Mouse (Mus musculus) brain, embryonic 14.5 days (tissue): ENCODE data around the gene Adamtsl3. TPM values are rescaled to one million over a fixed set of nuclear protein-coding genes. Genes with fewer than 3 reads are reported as not detected.

Experiments
- DNase-seq: peaks from one replicate; pipeline ENCODE4 v3.0.0-alpha.2; 2011; ENCODE audit warnings: low read depth
- CTCF ChIP-seq: fragments of 200-500 bp; IDR thresholded peaks from 2 replicates; pipeline ENCODE4 v1.5.1; 2012; ENCODE audit warnings: inconsistent platforms, mild to moderate bottlenecking, moderate library complexity, borderline replicate concordance; ENCODE audit not compliant: insufficient read depth, insufficient read length; ENCODE audit errors: extremely low read depth
- POLR2A ChIP-seq: fragments of 200-500 bp; IDR thresholded peaks from 2 replicates; pipeline ENCODE4 v1.6.1; 2012; ENCODE audit warnings: mild to moderate bottlenecking, inconsistent platforms, borderline replicate concordance; ENCODE audit not compliant: poor library complexity, insufficient read depth, insufficient read length, severe bottlenecking; ENCODE audit errors: extremely low read depth
- polyA plus RNA-seq: library from polyadenylated mRNA; depleted of rRNA; stranded (reverse); fragments of >200 nt; gene quantifications from 2 replicates; pipeline ENCODE4 v1.2.3, GENCODE M21; 2012

Adamtsl3 gene
- polyA plus RNA-seq, 1 experiment: 0.92 TPM

- DNase-seq: no peak
- TF ChIP-seq POLR2A: no peak
- TF ChIP-seq CTCF: no peak
Observed at GRCm38 (mm10) chr7:82338121-82338520, 2.6 kb downstream of the Adamtsl3 start.

DNA sequence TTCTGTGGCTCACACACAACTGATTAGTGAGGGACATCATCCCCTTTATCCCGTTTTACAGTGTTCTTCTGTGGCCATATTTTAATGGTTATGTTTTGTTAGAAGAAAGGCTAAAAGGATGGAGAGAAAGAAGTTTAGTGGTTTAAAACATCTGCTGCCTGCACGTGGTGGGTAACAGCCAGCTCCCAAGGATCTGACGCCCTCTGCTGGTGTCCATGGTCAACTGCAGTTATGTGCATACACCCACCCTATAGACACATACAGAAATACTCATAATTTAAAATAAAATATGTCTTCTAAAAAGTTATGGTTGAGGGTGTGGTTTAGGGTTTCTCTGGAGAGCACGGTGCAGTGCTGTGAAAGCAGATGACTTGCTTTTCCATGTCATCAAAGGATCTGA is 3.0 kb downstream of the Adamtsl3 start:
- TF ChIP-seq CTCF (peak; percentile 20; the same call in 1 of the 2 replicates), POLR2A (no peak)
- DNase-seq: no peak

- TF ChIP-seq POLR2A (no peak), CTCF (peak; percentile 45; the same call in 1 of the 2 replicates)
- peak; percentile 30 for DNase-seq
Observed at GRCm38 (mm10) chr7:82339214-82339613, 3.7 kb downstream of the Adamtsl3 start.

DNA sequence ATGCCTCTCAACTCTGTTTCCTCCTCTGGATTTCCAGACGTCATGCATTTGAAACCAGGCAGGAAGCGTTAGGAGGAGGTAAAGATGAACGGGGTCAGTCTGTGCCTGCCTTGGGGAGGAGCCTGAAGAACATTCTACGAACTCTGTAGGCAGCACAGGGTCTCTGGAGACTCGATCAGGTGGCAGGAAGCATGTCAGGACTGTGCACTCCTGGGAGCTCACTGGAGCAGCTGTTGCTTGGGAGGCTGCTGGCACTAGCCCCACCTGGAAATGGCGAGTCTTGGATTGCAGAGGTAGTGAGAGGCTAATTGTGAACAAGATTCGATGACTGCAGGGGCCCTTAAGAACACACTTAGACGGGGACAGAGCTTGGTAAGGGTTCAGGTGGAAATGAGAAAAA is 6.0 kb downstream of the Adamtsl3 start:
- no peak for TF ChIP-seq POLR2A
- TF ChIP-seq CTCF: no peak
- DNase-seq: no peak

DNA sequence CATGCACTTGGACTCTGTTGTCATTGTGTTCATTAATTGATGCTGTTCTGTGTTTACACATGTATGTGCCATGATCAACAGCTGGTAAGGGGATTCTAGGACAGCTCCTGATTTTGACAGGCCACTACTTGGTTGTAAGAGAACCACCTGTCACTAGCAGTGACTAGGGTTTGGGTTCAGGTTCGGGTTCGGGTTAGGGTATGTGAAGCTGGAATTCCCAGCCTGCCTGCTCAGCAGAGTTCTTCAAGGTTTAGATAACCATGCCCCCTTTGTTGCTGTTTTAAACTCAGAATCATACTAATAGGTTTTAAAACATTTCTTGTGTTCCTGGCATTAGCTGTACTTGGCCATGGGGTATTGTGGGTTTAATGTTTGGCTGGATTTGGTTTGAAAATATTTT is 11.2 kb downstream of the Adamtsl3 start:
- DNase-seq: no peak
- TF ChIP-seq POLR2A (no peak), CTCF (no peak)

DNA sequence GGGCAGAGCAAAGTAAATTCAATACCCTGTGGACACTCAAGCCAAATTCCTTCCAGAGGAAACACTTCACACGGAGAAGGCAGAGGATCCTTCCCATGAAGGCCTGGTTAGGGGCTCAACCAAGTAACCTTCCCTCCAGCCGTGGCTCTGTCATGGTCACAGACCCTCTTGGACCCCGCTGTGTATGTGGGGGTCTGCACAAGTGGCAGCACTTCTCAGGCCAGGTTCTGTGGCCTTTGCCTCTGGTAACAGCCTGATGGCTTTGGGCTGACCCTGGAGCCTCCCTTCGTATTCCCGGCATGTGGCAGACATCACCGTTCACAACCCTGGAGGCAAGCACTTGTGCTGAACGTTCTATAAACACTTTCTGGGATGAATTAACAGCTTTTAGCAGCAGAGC is 14.3 kb downstream of the Adamtsl3 start:
- TF ChIP-seq CTCF (no peak), POLR2A (no peak)
- DNase-seq: no peak

DNA sequence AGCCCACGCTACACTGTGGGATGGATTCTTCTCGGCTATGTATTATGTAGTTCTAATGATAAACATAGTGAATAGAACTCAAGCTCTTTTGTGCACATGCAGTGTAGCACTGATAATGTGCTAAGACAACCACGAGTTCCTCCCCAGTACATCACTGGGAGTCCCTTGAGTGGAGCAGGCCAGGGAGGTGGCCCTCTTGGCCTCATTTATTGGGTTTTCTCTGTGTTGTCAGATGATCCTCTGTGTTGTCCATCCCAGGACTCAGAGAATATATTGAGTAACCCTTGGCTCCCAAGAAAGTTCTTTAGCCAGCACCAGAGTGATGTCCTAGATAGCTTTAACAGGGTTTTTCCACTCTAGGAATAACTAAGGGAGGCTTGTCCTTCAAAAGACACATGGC is 14.9 kb downstream of the Adamtsl3 start:
- TF ChIP-seq CTCF: no peak
- TF ChIP-seq POLR2A: no peak

DNA sequence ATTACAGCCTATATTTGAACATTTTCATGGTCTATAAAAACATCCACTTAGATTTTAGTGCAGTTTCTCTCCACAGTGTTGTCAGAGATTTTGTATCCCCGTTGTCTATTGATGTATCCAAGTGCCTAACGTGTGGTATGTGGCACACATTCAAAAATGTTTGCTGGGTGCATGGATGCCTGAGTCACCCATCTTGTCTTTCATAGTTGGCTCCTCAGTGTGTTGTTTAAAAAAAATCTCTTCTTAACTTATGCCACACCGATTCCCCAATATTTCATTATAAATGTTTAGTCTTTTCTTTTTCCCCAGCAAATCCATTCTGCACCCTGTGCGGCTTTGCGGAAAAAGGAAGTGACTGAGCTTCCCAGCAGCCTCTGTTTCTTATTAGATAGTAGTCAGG is 23.7 kb downstream of the Adamtsl3 start:
- TF ChIP-seq POLR2A (no peak), CTCF (no peak)
- DNase-seq: no peak

More for the DNA sequence above, 14.9 kb downstream of the Adamtsl3 start:
- DNase-seq: no peak

DNA sequence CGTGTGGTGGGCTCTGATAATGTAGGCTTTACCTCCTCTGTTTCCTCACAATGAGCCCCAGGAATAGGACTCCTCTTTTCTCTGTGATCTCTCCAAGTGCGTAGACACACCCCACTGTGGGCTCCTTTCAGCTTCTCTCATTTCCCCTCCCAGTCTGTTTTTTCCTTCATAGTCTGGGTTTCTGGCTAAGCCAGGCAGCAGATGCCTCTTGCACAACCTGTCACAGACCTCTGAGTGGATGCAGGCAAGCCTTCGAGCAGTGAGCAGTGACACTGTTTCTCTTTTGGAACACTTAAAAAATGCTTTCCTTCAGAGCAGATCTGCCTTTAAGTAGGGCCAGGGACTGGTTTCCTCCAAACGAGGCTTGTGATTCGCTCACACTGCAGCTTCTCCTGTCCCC is 24.2 kb downstream of the Adamtsl3 start:
- TF ChIP-seq POLR2A: no peak
- TF ChIP-seq CTCF: no peak
- peak; percentile 19 for DNase-seq

GRCm38 (mm10) chr7:82360186-82360585 is 24.7 kb downstream of the Adamtsl3 start:
- no peak for DNase-seq
- no peak for TF ChIP-seq POLR2A
- TF ChIP-seq CTCF: no peak

DNA sequence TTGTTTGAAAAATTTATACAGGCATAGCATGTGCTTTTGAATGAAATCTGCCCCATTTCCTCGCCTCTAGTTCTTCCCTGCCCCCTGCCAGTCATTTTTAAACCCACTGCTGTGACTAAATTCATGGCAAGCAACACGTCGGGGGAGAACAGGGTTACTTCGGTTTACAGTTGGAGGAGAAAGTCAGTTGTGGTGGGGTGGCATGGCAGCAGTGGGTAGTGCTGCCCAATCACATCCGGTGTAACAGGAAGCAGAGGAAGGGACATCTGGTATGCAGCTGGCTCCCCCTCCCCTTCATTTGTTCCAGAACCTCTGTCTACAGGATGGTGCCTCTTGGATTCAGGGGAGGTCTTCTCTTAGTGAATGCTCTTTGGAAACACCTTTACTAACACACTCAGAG is 25.6 kb downstream of the Adamtsl3 start:
- TF ChIP-seq CTCF (no peak), POLR2A (no peak)
- no peak for DNase-seq

- TF ChIP-seq POLR2A (no peak), CTCF (no peak)
- DNase-seq: peak; percentile 60
Observed at GRCm38 (mm10) chr7:82364567-82364966, 29.1 kb downstream of the Adamtsl3 start.
